ENCODE assay signal across 15 mouse cellular contexts in the genomic region with DNA sequence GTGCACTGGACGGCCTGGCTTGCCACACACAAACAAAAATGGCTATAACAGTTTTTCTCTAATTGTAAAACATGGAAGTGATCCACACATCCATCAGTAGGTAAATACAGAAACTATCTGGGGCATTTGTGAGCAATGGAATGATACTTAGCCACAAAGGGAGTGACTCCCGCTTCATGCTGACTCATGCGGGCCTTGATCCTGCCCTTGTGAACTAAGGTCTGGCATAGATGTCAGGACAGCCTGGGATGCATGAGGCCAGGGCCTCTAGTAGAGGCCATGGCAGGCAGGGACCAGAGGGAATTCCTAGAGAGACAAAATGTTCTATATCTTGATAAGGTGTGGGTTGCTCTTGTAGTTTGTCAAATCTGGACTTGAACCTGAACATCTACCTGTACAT. TPM values are rescaled to one million over a fixed set of nuclear protein-coding genes. Genes with fewer than 3 reads are reported as not detected.
A peak's percentile ranks its signal among the peaks of the same experiment; 100 is the strongest.
DNase-seq lines count a peak whose midpoint lies in the region; ATAC-seq and TF ChIP-seq lines count a peak whose summit lies in the region.
"Had no signal": no experiment of that assay in that cellular context is flagged by ENCODE, and none has a peak within 500 bp of the region (broad histone marks: within the 10 kb centered on the region; RNA-seq: fewer than 3 reads in every experiment).

No protein-coding gene starts in this region.

- ATAC-seq in intestine, embryonic 15.5 days: 0 out of 2 replicates have a peak, but pooled peaks have one; percentile 23
- no peak for ATAC-seq in intestine, postnatal 0 days
- no peak for ATAC-seq in hindbrain, postnatal 0 days
- ATAC-seq: forebrain, postnatal 0 days; hindbrain, embryonic 16.5 days had no signal

- no peaks in the 10 kb centered on the region for H3K79me2 ChIP-seq in myocyte (ENCODE audit: control insufficient read depth, insufficient read depth)

- TF ChIP-seq POLR2A in myocyte (IDR thresholded peaks at IDR 0.05; ENCODE audit: insufficient read length, low read depth): no peak

- no peak overlapping the region for H3K27ac ChIP-seq in intestine, embryonic 15.5 days
- H3K27ac ChIP-seq in intestine, postnatal 0 days (ENCODE audit: low read depth, low read length): no peak overlapping the region
- H3K27ac ChIP-seq in hindbrain, postnatal 0 days: no peak overlapping the region
- H3K27ac ChIP-seq: limb, embryonic 13.5 days had no signal

- no peaks in the 10 kb centered on the region for H3K27me3 ChIP-seq in intestine, embryonic 15.5 days (replicated peaks)
- no peaks in the 10 kb centered on the region for H3K27me3 ChIP-seq in intestine, postnatal 0 days (replicated peaks; ENCODE audit: control insufficient read depth, insufficient read depth, low read length)
- H3K27me3 ChIP-seq in myocyte (ENCODE audit: control insufficient read depth, insufficient read depth, insufficient read length): no peaks in the 10 kb centered on the region
- no peaks in the 10 kb centered on the region for H3K27me3 ChIP-seq in hindbrain, postnatal 0 days (ENCODE audit: insufficient read depth, low read length)
- H3K27me3 ChIP-seq: limb, embryonic 13.5 days had no signal

- no peaks in the 10 kb centered on the region for H3K36me3 ChIP-seq in intestine, embryonic 15.5 days
- peaks cover 12% of the 10 kb centered on the region for H3K36me3 ChIP-seq in intestine, postnatal 0 days (ENCODE audit: control insufficient read depth, insufficient read depth)
- peaks cover 18% of the 10 kb centered on the region for H3K36me3 ChIP-seq in myocyte (ENCODE audit: control insufficient read depth, insufficient read depth)
- peaks cover 7% of the 10 kb centered on the region; the same call in 1 of the 2 replicates for H3K36me3 ChIP-seq in hindbrain, postnatal 0 days (ENCODE audit: insufficient read depth, low read length)

- H3K9me3 ChIP-seq in intestine, embryonic 15.5 days: no peaks in the 10 kb centered on the region
- H3K9me3 ChIP-seq in intestine, postnatal 0 days (ENCODE audit: control insufficient read depth): no peaks in the 10 kb centered on the region
- H3K9me3 ChIP-seq in hindbrain, postnatal 0 days (ENCODE audit: low read length): no peaks in the 10 kb centered on the region
- H3K9me3 ChIP-seq: limb, embryonic 13.5 days had no signal

- DNase-seq in adrenal gland, adult 8-10 months: peak; percentile 79
- peak; percentile 52 for DNase-seq in fibroblast of lung, adult 2 months (ENCODE audit: low read depth)
- DNase-seq in hindbrain, postnatal 0 days (ENCODE audit: low spot score): no peak
- no peak for DNase-seq in frontal cortex, postnatal 25 days (ENCODE audit: low spot score in 2 of 2)
- no peak for DNase-seq in c-Kit-positive CD71-positive TER-119-positive erythroid progenitor cells, embryonic 14.5 days (ENCODE audit: low spot score)
- DNase-seq: forebrain, postnatal 0 days; gastrocnemius, postnatal 10 days; kidney, adult 9 months; thymus, adult 18-20 months had no signal

- no peak for TF ChIP-seq CTCF in intestine, postnatal 0 days (IDR thresholded peaks at IDR 0.05; ENCODE audit: low read depth)
- TF ChIP-seq CTCF in hindbrain, postnatal 0 days (IDR thresholded peaks at IDR 0.05; ENCODE audit: low read depth): no peak

- 87% methylated on average over 3 of the region's 3 CpGs for WGBS in intestine, embryonic 15.5 days
- WGBS in intestine, postnatal 0 days: 82% methylated on average over 3 of the region's 3 CpGs
- 91% methylated on average over 3 of the region's 3 CpGs for WGBS in hindbrain, postnatal 0 days

- no peak overlapping the region for H3K9ac ChIP-seq in intestine, embryonic 15.5 days
- no peak overlapping the region for H3K9ac ChIP-seq in intestine, postnatal 0 days (ENCODE audit: low read depth, low read length)
- H3K9ac ChIP-seq in hindbrain, postnatal 0 days (replicated peaks; ENCODE audit: low read length): no peak overlapping the region
- H3K9ac ChIP-seq: forebrain, postnatal 0 days; limb, embryonic 13.5 days had no signal

- no peak overlapping the region for H3K4me3 ChIP-seq in intestine, embryonic 15.5 days (replicated peaks)
- no peak overlapping the region for H3K4me3 ChIP-seq in intestine, postnatal 0 days (ENCODE audit: low read depth, low read length)
- H3K4me3 ChIP-seq in myocyte: no peak overlapping the region
- H3K4me3 ChIP-seq in hindbrain, postnatal 0 days (ENCODE audit: low read length): no peak overlapping the region
- H3K4me3 ChIP-seq: limb, embryonic 13.5 days had no signal

- H3K4me2 ChIP-seq in intestine, embryonic 15.5 days (replicated peaks): no peak overlapping the region
- no peak overlapping the region for H3K4me2 ChIP-seq in intestine, postnatal 0 days (replicated peaks; ENCODE audit: low read depth)
- H3K4me2 ChIP-seq in myocyte (ENCODE audit: low read depth): peak overlapping the region; percentile 70
- no peak overlapping the region for H3K4me2 ChIP-seq in hindbrain, postnatal 0 days (ENCODE audit: low read depth, low read length)
- H3K4me2 ChIP-seq: limb, embryonic 13.5 days; midbrain, embryonic 11.5 days had no signal

- no peaks in the 10 kb centered on the region for H3K4me1 ChIP-seq in intestine, embryonic 15.5 days (replicated peaks)
- H3K4me1 ChIP-seq in intestine, postnatal 0 days (replicated peaks; ENCODE audit: control insufficient read depth, insufficient read depth, low read length): no peaks in the 10 kb centered on the region
- H3K4me1 ChIP-seq in hindbrain, postnatal 0 days (ENCODE audit: insufficient read depth, low read length): no peaks in the 10 kb centered on the region
- H3K4me1 ChIP-seq: limb, embryonic 13.5 days had no signal

- H3ac ChIP-seq in myocyte (ENCODE audit: control insufficient read depth, insufficient read length): no peak overlapping the region

TF ChIP-seq in myocyte, 11 proteins besides CTCF, POLR2A, EP300 and RAD21:
- TF ChIP-seq REST (IDR thresholded peaks at IDR 0.05; ENCODE audit: insufficient read depth, insufficient read length): no peak
- no peak for TF ChIP-seq MAX (IDR thresholded peaks at IDR 0.05; ENCODE audit: low read depth)
- no peak for TF ChIP-seq USF1 (IDR thresholded peaks at IDR 0.05; ENCODE audit: low read depth)
- TF ChIP-seq MYOG (IDR thresholded peaks at IDR 0.05; ENCODE audit: control insufficient read depth in 1 of 3, insufficient read depth in 1 of 3, insufficient read length in 2 of 3, low read depth in 2 of 3): no peak
- no peak for TF ChIP-seq SRF (IDR thresholded peaks at IDR 0.05; ENCODE audit: control insufficient read depth, insufficient read length, low read depth)
- TF ChIP-seq CEBPB (IDR thresholded peaks at IDR 0.05; ENCODE audit: insufficient read depth, poor library complexity, severe bottlenecking): no peak
- no peak for TF ChIP-seq POLR2AphosphoS2 (IDR thresholded peaks at IDR 0.05; ENCODE audit: insufficient read length, low read depth)
- TF ChIP-seq TCF12 (IDR thresholded peaks at IDR 0.05; ENCODE audit: insufficient read depth, poor library complexity, severe bottlenecking): no peak
- no peak for TF ChIP-seq TCF3 (IDR thresholded peaks at IDR 0.05; ENCODE audit: insufficient read length, low read depth)
- no peak for TF ChIP-seq MYOD1 (IDR thresholded peaks at IDR 0.05; ENCODE audit: control insufficient read depth in 1 of 3, insufficient read length in 2 of 3, low read depth in 2 of 3)
- no peak for TF ChIP-seq E2F4 (IDR thresholded peaks at IDR 0.05; ENCODE audit: insufficient read depth)

RNA-seq across cellular contexts. Expression of gene Ankrd9, which starts 25.4 kb away (rescaled TPM):
- 22.7 and 25.8 TPM in 2 replicates for polyA plus RNA-seq in intestine, embryonic 15.5 days (2015; fragmentation: Nextera tagmentation; extraction: Ambion mirVana)
- polyA plus RNA-seq in intestine, postnatal 0 days (2015; fragmentation: Nextera tagmentation; extraction: Ambion mirVana): 76.3 and 80.0 TPM in 2 replicates
- 10 to 100 TPM; 11.1 to 46.5 (median 17.7) TPM for total RNA-seq in adrenal gland, adult 8-10 months (2022)
- 11.5 TPM for polyA plus RNA-seq in myocyte (2012; fragmentation: generic; extraction: Trizol)
- total RNA-seq in hindbrain, postnatal 0 days (2014; rRNA removed): 14.3 and 21.1 TPM in 2 replicates
- polyA plus RNA-seq in hindbrain, postnatal 0 days (2015; fragmentation: Nextera tagmentation; extraction: Ambion mirVana): 12.8 and 14.8 TPM in 2 replicates

Comparison
In these comparisons a context has a peak if more than half of its experiments do, and no peak if none do; other contexts are left out.
1. DNase-seq: peak in adrenal gland, adult 8-10 months (single experiment) and fibroblast of lung, adult 2 months (single experiment); none in hindbrain, postnatal 0 days (single experiment), frontal cortex, postnatal 25 days (0 of 2) and c-Kit-positive CD71-positive TER-119-positive erythroid progenitor cells, embryonic 14.5 days (single experiment).